Mouse (Mus musculus): ENCODE results near the gene Pde4c. TPM values are rescaled to one million over a fixed set of nuclear protein-coding genes. Genes with fewer than 3 reads are reported as not detected.

Pde4c gene
- total RNA-seq, 2 experiments from 2014 or later = 0.89 to 2.0 TPM

GRCm38 (mm10) chr8:70696019-70696885 lies 27.3 kb upstream of the Pde4c start:
- intact Hi-C loops (cut with DNase I) = no loop called here
- no peak for DNase-seq (ENCODE audit: low spot score in 2 of 2)

- intact Hi-C loops (cut with DNase I) = no loop called here
- DNase-seq (ENCODE audit: low spot score in 2 of 2) = no peak
Measured at GRCm38 (mm10) chr8:70696946-70697345, 26.6 kb upstream of the Pde4c start.

- intact Hi-C loops (cut with DNase I) = loop anchor here (1.0 kb wide), 1 partner anchor 24 kb away; the partner anchor contains the start of gene Lsm4
- DNase-seq (ENCODE audit: low spot score in 2 of 2) = no peak
Measured at GRCm38 (mm10) chr8:70697366-70698250, 25.9 kb upstream of the Pde4c start.

GRCm38 (mm10) chr8:70698310-70699109 lies 25.0 kb upstream of the Pde4c start, which contains the start of gene Jund:
Gene Jund, plus strand, starts transcription at chr8:70698949.
- intact Hi-C loops (cut with DNase I) = loop anchor here (1.0 kb wide), 1 partner anchor 25 kb away; the partner anchor contains the start of gene Lsm4

GRCm38 (mm10) chr8:70699116-70699833 lies 24.2 kb upstream of the Pde4c start:
- DNase-seq (ENCODE audit: low spot score in 2 of 2) = peak; percentile 63 to 78
- intact Hi-C loops (cut with DNase I) = no loop called here

More at GRCm38 (mm10) chr8:70698310-70699109, 25.0 kb upstream of the Pde4c start, which contains the start of gene Jund:
- DNase-seq (ENCODE audit: low spot score in 2 of 2) = peak; percentile 99 to 100

GRCm38 (mm10) chr8:70699834-70700554 lies 23.5 kb upstream of the Pde4c start:
- peak; percentile 82 to 83 for DNase-seq (ENCODE audit: low spot score in 2 of 2)
- intact Hi-C loops (cut with DNase I) = loop anchor here (5.0 to 10.0 kb wide), 2 partner anchors 55 to 88 kb away; partner anchors contain the start of gene Rab3a

GRCm38 (mm10) chr8:70700555-70700922 lies 23.0 kb upstream of the Pde4c start:
- DNase-seq (ENCODE audit: low spot score in 2 of 2) = peak; percentile 82 to 84
- intact Hi-C loops (cut with DNase I) = loop anchor here (5.0 to 10.0 kb wide), 2 partner anchors 54 to 88 kb away; partner anchors contain the start of gene Rab3a

GRCm38 (mm10) chr8:70701048-70701981 lies 22.2 kb upstream of the Pde4c start:
- intact Hi-C loops (cut with DNase I) = loop anchor here (5.0 to 10.0 kb wide), 2 partner anchors 53 to 89 kb away; partner anchors contain the start of gene Rab3a
- no peak for DNase-seq (ENCODE audit: low spot score in 2 of 2)

- intact Hi-C loops (cut with DNase I) = loop anchor here (5.0 to 10.0 kb wide), 2 partner anchors 53 to 90 kb away; partner anchors contain the start of gene Rab3a
Measured at GRCm38 (mm10) chr8:70701982-70702841, 21.3 kb upstream of the Pde4c start.

GRCm38 (mm10) chr8:70702842-70703182 lies 20.7 kb upstream of the Pde4c start:
- DNase-seq (ENCODE audit: low spot score in 2 of 2) = no peak
- intact Hi-C loops (cut with DNase I) = loop anchor here (5.0 to 10.0 kb wide), 2 partner anchors 52 to 91 kb away; partner anchors contain the start of gene Rab3a

More at GRCm38 (mm10) chr8:70701982-70702841, 21.3 kb upstream of the Pde4c start:
- DNase-seq (ENCODE audit: low spot score in 2 of 2) = no peak

- intact Hi-C loops (cut with DNase I) = loop anchor here (5.0 to 10.0 kb wide), 2 partner anchors 52 to 91 kb away; partner anchors contain the start of gene Rab3a
- DNase-seq (ENCODE audit: low spot score in 2 of 2) = no peak
Measured at GRCm38 (mm10) chr8:70703287-70703686, 20.2 kb upstream of the Pde4c start, which contains the start of gene Iqcn. Gene Iqcn, plus strand, starts transcription at chr8:70703457.

GRCm38 (mm10) chr8:70708281-70708680 lies 15.2 kb upstream of the Pde4c start:
- intact Hi-C loops (cut with DNase I) = loop anchor here (10.0 kb wide), 1 partner anchor 47 kb away; the partner anchor contains the start of gene Rab3a
- DNase-seq (ENCODE audit: low spot score in 2 of 2) = no peak

GRCm38 (mm10) chr8:70709794-70710193 lies 13.7 kb upstream of the Pde4c start:
- no peak for DNase-seq (ENCODE audit: low spot score in 2 of 2)
- intact Hi-C loops (cut with DNase I) = loop anchor here (10.0 kb wide), 1 partner anchor 45 kb away; the partner anchor contains the start of gene Rab3a

- DNase-seq (ENCODE audit: low spot score in 2 of 2) = no peak
- intact Hi-C loops (cut with DNase I) = no loop called here
Measured at GRCm38 (mm10) chr8:70710296-70710695, 13.2 kb upstream of the Pde4c start.

GRCm38 (mm10) chr8:70711041-70711440 lies 12.5 kb upstream of the Pde4c start:
- intact Hi-C loops (cut with DNase I) = no loop called here
- no peak for DNase-seq (ENCODE audit: low spot score in 2 of 2)

Measured in left cerebral cortex, postnatal 36 days (tissue).